Mouse (Mus musculus): ENCODE data around the gene Slc25a25.

DNA sequence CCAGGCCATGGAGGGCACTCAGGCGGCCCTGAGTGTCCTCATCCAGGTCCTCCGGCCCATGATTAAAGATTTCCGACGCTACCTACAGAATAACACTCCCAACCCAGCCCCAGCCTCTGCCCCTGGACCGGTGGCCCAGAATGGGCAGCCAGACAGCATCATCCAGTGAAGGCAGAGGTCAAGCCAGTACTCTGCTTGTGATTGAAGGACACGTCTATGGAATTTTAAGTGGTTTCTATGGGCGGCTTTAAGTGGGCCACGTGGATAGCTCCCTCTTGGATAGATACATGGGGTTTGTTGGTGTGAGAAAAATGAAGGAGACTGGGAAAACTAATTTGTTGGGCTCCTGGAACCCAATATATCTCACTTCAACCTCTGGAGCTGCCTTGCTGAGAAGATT lies 3.9 kb upstream of the Slc25a25 start:
- TF ChIP-seq POLR2A (IDR thresholded peaks at IDR 0.05; ENCODE audit: borderline replicate concordance, extremely low read depth, low read depth, low read length) (no peak), CTCF (IDR thresholded peaks at IDR 0.05; ENCODE audit: insufficient read depth, low read length) (no peak)

Data from lung, adult 2 months (tissue).